Mouse (Mus musculus): ENCODE measurements around the gene Mpv17. TPM values are rescaled to one million over a fixed set of nuclear protein-coding genes. Genes with fewer than 3 reads are reported as not detected.

Gene Mpv17
- polyA plus RNA-seq, 1 experiment from 2014 or later: 21.9 TPM

DNA sequence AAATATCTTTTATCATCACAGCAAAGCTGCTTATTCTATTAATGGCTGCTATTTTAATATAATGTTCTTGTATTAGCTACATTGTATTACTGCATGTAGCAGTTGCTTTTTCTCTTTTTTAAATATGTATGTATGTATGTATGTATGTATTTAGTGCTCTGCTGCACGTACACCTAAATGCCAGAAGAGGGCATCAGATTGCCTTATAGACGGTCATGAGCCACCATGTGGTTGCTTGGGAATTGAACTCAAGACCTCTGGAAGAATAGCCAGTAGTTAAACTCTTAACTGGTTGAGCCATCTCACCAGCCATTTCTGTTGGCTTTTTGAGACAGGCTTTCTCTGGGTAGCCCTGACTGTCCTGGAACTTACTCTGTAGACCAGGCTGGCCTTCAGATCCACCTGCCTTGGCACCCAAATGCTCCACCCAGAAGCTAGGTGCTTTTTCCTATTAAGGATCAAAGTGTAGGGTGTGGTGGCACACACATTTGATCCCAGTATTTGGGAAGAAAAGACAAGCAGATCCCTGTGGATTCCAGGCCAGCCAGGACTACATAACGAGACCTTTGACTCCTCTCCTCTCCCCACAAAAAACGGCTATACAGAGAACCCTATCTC is 34.3 kb upstream of the Mpv17 start:
- peak; percentile 48 for DNase-seq (ENCODE audit: low spot score)

GRCm38 (mm10) chr5:31183678-31184077 is 29.6 kb upstream of the Mpv17 start:
- DNase-seq (ENCODE audit: low spot score): no peak

GRCm38 (mm10) chr5:31181183-31181770 is 27.2 kb upstream of the Mpv17 start:
- DNase-seq (ENCODE audit: low spot score): no peak

GRCm38 (mm10) chr5:31179766-31180630 is 25.9 kb upstream of the Mpv17 start, which contains the start of the genes Gm29609 and Gtf3c2:
Gm29609 (minus strand) TSS chr5:31179911.
Gtf3c2 (minus strand) TSS chr5:31180144.
- peak; percentile 99 for DNase-seq (ENCODE audit: low spot score)

DNA sequence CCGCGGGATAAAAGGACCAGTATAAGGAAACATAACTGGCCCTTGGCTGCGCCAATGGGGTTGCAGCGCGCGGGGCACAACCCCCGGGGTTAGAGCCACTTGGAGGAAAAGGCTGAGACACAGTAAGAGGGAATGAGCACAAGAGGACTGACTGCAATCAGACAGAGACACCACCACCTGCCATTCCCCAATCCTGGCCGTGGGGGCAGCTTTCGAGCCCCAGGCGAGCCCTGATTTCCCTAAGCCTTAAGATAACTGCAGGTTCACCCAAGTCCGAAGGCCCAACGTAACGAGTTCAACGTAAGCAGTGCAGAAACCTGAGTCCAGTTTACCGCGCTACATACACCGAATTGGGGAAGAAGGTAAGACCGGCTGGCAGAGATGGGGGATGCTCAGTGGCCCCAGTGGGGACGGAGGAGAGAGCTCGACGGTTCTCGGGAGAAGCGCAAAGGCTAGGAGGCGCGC is 25.3 kb upstream of the Mpv17 start:
- no peak for DNase-seq (ENCODE audit: low spot score)

DNA sequence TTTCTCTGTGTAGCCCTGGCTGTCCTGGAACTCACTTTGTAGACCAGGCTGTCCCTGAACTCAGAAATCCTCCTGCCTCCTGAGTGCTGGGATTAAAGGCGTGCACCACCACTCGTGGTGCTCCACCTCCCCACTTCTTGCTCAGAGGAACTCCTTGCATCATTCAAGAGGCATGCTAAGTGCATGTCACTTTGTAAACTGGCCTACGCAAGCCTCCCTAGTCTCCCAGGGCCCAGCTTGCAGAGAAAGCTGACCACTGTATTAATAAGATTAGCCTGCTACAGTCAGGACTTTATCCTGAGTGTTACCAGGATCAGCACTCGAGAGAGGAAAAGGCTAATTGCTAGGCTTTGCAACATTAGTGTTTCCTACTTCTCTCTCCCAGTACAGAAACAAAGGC is 14.6 kb upstream of the Mpv17 start:
- DNase-seq (ENCODE audit: low spot score): no peak

- no peak for DNase-seq (ENCODE audit: low spot score)
These were observed 10.8 kb upstream of the Mpv17 start for GRCm38 (mm10) chr5:31164878-31165277.

DNA sequence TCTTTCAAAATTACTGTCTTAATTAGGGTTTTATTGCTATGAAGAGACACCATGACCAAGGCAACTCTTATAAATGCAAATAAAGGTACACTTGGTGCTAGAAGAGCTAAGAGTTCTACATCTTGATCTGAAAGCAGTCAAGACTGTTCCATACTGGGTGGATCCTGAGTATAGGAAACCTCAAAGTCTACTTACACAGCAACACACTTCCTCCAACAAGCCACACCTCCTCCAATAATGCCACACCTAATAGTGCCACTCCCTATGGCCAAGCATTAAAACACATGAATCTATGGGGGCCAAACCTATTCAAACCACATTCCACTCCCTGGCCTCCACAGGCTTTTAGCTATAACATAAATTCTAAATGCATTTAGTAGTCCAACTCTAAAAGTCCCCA is 8.4 kb upstream of the Mpv17 start:
- no peak for DNase-seq (ENCODE audit: low spot score)

DNA sequence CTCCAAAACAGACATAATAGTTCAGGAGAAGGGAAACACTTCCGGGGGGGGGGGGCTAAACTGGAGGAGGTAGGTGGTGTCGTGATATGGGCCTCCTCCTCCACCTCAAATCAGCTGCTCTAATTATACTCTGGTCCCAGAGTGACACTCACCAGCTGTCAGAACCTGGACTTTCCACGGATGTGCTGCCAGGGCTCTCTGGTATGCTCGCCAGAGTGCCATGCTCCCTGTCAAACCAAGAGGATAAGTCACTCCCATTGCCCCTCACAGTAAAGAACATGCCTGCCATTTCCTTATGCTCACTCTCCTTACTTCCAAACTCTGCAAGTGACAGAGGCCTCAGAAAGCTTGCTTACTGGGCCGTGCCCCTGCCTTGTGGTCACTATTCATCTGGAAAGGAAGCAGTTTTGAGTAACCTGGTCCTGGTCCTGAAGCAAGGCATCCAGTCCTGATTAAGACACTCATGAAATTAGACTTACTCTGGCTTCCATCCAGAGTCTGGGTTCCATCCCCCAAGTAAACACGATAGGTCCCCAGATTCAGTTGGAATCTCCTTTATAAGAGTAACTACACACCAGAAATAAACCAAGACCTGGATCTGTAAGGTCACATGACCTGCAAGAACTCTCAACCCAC is 417 bp downstream of the Mpv17 start:
- no peak for DNase-seq (ENCODE audit: low spot score)

DNA sequence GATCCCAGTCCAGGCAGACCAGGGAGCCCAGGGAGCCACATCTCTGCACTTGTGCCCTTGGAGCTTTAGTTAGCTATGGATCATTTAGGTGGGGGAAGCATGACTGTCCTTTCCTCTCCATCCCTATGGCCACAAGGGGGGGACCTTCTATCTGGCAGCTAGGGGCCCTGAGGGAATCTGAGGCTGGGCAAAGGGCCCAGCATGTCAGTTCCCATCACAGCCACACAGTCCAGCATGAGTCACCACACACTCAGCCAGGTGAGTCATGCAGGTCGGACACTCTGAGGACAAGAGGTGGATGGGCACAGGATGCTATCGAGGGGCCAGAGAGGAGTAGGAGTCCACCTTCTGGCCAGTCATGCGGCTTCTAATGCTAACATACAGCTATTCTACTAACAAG is 2.3 kb downstream of the Mpv17 start:
- DNase-seq (ENCODE audit: low spot score): no peak

- DNase-seq (ENCODE audit: low spot score): no peak
These were observed 4.3 kb downstream of the Mpv17 start for GRCm38 (mm10) chr5:31149781-31150180.

DNA sequence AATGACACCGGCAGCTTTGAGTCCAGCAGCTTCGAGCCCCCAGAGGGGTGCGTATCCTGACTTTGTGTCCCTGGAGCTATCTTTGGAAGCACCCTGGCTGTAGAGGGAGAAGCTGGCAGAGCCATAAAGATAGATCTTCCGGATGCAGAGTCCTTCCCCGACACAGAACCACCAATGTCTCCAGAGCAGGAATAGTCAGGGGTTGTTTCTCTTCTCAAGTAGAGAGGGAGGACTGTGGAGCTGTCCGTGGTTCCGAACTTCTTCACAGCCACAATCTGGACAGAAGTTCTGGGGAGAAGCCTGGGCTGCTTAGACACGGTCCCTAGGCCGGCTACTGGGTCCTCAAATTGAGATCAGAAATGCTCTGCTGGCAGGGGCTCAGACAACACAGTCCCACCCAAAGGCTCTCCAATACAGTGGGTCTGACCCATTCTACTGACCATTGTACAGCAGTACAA is 15.1 kb downstream of the Mpv17 start:
- DNase-seq (ENCODE audit: low spot score): no peak

DNA sequence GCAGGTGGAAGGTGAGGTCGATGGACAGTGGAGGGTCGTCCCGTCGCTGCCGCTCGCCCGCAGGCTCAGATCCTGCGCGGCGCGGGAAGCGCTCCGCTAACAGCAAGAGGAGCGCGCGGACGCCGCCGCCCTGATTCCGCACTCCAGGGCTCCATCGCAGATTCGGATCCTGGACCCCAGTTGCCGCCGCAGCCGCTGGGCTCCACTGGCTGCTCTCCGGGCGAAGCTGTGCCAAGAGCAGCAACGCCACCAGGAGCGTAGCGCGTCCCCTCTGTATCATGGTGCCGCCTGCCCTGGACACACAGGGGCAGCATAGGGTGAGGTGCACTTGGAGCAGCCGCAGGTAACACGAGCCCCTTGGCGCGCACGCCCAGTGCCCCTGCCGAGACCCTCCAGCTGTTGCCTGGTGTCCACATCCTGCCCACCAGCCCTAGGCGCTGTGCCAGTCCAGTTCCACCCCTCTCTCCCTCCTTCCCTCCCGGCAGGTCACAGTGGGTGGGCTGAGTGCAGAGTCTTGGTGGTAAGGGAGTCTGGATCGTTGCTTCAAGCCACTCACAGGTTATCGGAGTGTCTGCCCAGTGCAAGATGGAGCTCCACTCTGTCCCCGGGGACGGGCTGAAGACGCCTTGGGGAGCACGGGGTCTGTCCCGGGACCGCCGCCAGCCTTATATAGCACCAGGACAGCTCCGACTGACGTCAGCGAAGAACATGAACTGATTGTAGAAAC is 15.6 kb downstream of the Mpv17 start, which contains the start of gene Ucn:
Gene Ucn (minus strand): TSS at position 589 of the 727 bp plus-strand sequence.
- DNase-seq (ENCODE audit: low spot score): no peak

- no peak for DNase-seq (ENCODE audit: low spot score)
These were observed 16.4 kb downstream of the Mpv17 start for GRCm38 (mm10) chr5:31137658-31138057.

DNA sequence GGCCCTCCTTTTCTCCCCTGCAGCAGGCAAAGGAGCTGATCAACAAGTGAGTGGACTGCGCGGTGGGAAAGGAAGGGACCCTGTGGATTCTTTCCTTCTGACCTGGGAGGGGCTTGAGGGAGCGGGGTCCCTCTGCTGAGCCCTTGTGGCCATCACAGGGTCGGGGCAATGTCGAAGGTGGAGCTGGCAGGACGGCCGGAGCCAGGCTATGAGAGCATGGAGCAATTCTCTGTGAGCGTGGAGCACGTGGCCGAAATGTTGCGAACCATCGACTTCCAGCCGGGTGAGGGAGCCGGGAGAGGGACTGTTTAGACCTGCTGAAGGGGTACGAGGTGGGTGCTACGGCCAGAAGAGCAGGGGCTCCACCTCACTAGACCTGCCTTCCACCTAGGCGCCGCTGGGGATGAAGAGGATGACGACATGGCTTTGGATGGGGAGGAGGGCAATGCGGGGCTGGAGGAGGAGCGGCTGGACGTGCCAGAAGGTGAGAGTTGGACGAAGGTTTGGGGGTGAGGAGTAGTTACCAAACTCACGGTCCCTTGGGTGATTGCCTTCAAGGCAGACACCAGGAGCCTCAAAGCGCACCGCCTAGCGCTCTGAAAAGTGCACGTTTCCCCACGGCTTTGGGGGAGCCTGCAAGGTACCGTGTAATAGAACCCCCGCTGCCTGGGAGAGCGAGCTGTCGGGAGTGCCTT is 17.2 kb downstream of the Mpv17 start:
- DNase-seq (ENCODE audit: low spot score): no peak

- DNase-seq (ENCODE audit: low spot score): no peak
These were observed 28.0 kb downstream of the Mpv17 start for GRCm38 (mm10) chr5:31126050-31126449.

DNA sequence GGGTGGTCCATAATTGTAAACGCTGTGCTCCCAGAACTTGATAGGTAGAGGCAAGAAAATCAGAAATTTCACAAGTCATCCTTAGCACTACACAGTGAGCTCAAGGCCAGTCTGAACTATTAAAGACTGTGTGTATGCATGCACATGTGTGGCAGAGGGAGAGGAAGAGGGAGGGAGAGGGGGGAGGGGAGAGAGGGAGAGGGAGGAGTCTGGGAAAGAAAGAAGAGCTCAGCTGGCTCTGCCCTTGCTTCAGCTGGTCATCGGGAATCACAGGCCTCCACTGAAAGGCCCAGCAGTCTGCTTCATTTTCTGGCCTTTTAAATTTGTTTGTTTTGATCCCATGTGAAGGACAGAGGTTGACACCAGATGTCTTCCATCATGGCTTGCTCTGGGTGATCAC is 30.6 kb downstream of the Mpv17 start:
- no peak for DNase-seq (ENCODE audit: low spot score)

DNA sequence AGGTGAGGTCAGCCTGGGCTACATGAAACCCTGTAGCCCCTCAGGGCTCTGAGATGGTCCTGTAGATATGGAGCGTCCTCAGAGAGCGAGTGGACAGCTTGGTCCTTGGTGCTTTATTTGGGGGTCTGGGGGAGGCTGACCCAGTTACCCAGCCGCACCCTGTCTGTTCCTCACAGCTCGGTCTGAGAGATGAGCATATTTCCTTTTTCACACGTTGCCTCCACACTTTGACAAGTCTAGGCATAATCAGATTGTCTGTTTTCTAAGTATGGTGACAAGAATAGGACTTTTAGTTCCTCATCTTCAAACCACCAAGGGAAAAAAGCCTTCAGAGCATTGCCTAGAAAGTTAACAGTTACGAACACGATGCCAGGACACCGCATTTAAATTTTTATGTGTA is 32.9 kb downstream of the Mpv17 start:
- DNase-seq (ENCODE audit: low spot score): no peak

GRCm38 (mm10) chr5:31116912-31117311 is 37.1 kb downstream of the Mpv17 start:
- DNase-seq (ENCODE audit: low spot score): no peak

DNA sequence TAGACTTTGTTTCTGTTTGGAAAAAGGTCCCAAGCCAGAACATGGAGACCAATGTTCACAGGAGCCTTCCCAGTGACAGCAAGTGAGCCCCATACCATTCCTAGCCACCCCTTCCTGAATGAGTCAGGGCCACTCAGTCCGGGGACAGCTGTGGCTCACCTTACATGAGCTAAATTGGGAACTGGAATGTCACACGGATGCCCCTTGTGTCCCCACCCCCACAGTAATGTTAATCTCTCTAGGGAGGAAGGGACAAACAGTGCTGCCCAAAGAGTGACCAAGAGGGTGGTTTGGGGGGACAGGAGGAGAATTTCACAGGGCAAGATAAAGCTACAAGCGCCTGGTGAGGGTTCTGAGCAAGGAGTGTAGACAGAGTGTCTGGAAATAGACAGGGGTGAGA is 37.7 kb downstream of the Mpv17 start, which contains the start of gene Trim54:
Gene Trim54 (plus strand): TSS at position 359 of the 400 bp plus-strand sequence.
- DNase-seq (ENCODE audit: low spot score): no peak
